Mouse (Mus musculus) kidney, adult 8-10 months (tissue): ENCODE measurements around the gene Mboat2.
A peak's percentile ranks its signal among the peaks of the same experiment; 100 is the strongest.

Source experiments
- DNase-seq, 2 experiments: peaks; one replicate each; pipeline ENCODE4 v3.0.0; 2022

The Mboat2 gene

DNA sequence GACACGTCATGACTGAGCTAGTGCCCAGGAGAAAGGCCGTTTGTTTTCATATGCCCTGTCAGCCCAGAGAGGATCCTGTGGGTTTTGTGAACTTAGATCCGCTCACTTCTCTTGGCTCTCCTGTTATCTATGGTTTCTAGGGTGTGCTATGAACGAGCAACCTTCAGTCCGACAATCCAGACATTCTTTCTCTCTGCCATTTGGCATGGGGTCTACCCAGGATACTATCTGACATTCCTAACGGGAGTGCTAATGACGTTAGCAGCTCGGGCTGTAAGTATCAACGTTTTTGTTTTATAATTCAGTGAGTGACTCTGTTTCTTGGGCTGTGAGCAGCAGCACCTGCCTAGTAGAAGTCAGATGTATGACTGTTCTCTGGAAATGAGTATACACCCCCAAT is 124.5 kb downstream of the Mboat2 start:
- DNase-seq, result no peak

DNA sequence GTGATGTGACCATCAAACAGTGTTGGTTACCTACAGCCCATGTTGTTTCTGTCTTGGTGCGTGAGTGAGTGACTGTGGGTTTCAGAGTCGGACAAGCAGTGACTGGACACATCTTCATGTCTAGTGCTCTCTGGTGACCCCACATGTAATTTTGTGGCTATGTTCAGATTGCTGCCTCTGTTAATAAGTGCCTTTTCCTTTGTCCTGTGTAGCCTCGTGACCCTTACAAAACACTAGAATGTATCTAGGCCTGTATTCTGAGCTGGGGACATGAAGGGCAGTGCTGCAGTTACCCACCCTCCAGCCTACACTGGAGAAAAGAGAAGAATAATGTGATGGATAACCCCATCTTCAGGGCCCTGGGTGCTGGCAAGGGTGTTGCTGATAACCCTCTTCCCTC is 127.8 kb downstream of the Mboat2 start:
- peak; percentile 25 to 30 for DNase-seq

DNA sequence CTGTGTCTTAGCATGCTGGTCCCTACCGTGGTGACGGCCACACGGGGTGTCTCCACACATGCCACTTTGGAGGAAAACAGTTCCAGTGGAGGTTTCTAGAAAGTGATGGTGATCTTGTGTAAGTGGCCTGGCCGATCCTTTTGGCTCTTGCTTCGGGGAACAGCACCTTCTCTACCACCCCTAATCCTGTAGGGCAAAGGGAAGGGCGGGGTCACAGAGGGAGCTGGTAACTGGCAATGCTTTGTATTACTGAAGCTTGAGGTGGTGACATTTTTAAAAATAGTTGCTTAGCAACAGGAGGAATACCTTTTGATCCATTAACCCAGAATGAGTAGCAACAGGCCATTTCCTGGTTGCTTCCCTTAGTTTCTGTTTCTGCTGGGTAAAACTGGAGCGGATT is 131.1 kb downstream of the Mboat2 start:
- DNase-seq, result peak in 1 of 2 experiments; percentile 26

DNA sequence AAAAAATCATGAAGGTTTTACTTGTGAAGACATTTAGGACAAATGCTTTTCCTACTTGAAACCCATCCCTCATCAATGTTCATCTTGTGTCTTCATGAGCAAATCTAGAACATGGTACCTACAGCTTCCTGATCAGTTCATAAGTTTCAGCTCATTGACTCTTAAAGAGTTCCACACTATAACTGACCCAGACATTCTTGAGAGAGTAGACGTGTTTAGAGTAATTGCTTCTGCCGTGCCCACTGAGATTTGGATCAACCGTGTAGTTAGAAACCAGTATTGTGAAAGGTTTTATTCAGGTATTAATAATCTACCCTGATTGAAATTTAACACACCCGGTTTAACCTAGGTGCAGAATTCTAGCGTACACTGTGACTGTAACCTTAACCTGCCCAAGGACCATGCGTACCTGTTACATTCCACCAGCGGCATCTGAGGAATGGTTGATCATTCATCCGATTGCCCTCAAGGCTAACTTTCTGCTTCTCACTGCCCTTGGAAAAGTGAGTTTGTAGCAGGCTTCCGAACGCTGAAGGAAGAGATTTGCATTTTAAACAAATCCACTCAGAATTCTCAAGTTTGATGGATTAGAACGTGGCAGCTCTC is 131.8 kb downstream of the Mboat2 start:
- DNase-seq, result peak; percentile 84 to 93

DNA sequence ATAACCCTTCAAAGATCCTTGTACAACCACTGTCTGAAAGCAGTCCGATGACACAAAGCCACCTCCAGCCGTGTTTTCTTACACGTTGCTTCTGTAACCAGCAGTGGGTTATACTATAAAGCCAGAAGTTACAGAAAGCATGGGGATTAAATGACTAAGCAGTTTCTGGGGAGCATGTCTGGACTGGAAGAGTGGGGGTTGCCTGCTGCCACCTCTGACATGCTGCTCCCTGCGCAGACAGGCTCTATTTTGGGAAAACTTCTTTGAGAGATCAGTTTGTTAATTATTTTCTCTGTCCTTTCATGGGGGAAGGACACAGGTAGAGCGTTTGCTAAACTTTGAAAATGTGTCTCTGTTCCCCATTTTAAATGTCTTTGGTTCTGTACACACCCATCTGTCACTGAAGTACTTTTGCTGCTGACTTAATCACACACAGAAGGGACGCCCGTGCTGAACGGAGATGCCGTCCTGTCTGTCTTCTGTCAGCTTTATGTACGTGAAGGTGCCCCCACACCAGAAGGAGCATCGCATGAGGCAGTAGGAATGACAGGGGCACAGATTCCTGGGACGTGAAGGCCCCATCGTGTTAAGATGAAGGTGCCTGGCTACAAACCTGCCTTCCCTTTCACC is 132.8 kb downstream of the Mboat2 start:
- peak; percentile 55 to 64 for DNase-seq

DNA sequence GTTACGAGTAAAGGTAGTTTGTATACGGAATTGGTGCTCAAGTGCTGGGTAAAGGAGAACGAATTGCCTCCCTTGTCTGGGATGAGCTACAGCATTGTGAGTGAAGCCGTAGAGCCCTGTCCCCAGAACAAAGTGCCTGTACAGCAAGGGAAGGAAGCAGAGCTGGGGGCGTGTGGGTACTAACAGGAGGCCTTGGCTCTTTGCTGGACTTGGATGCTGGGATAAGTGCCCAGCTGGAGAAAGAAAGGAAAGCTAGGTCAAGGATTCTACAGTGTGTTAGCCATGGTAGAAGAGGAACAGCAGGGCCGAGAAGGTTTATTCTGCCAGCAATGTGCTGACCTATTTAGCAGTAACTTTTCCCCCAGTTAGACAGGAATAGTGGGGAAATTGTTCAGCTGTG is 134.7 kb downstream of the Mboat2 start:
- no peak for DNase-seq

DNA sequence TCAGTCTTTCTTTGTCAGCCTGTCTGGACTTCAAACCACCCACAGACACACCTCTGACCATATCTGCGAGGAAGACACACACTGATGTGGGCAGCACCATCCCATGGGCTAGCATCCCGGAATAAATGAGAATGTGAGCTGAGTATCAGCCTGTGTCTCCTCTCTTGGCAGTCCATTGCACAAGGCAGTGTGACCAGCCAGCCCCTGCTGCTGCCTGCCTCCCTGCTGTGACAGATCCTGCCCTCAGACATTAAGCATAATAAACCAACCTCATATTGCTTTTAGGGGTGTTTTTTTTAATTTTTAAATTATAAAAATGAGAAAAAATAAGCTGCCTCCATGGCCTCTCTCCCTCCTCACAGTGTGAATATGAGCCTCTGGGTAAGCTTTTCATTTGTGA is 135.4 kb downstream of the Mboat2 start:
- no peak for DNase-seq

DNA sequence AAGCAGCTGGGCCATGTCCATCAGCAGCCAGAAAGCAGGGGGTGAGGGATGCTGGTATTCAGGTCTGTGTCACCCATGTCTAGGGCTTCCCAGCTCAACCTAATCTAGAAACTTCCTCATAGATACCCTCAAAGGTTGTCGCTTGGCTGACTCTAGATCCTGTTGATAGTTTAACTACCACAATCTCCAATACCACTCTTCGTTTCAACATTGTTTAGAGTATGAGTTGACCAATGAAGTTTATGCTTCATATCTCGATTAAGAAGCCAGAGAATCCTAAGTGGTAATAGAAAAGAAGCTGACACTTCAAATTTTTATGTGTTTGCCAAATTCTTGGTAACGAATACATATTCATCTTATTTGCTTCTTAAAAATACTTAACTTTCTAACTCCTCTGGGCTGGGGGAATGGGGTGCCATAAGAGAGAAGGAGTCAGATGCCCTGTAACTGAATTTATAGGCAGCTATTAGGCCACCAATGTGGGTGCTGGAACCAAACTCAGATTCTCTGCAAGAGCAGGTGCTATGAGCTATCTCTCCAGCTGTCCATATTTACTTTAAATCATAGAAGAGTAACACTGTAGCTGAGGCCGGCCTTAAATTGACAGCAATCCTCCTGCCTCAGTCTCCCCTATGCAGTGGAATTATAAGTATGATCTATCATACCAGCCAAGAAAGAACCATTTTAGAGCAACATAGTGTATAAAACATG is 141.0 kb downstream of the Mboat2 start:
- no peak for DNase-seq

DNA sequence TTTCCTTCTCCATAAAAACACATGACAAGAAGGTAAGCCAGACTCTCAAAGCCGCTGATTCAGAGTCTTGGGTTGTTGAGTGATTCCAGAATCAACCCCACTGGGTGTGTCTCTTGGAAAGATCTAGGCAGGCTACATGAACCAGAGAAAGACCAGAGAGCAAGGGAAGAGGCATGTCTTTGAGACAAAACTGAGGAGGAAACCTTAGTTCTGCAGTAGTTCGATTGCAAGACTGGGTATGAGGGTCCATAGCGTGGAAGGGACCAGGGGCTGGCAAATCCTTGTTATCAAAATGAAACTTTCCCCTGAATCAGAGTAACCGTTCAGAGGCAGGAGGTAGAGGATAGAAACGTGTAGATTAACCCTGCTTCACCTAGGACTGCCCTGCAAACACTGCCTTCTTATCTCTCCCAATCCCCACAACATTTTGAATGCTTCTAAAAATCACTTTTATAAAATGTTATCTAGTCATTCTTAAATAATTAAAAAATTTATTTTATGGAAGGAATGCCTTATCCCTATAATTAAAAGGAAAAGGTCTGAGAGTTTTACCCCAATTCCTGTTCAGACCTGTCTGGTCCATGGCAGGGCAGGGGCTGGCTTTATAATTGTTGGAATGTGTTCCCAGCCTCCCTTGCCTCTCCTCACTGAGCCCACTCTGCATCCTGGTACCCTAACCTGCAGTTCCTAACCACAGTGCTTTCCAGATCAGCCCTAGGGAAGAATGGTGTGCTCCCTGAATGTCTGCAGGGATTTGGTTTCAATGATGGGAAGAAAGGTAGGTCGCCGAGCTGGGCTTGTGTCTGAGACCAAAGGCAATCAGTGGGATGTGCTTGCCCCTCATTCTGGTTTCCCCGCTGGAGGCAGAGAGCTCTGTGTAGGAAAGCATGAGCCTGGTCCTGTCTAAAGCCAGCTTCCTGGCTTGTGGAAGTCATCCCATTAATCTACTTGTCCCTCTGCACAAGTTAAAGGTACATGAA is 142.0 kb downstream of the Mboat2 start:
- no peak for DNase-seq

DNA sequence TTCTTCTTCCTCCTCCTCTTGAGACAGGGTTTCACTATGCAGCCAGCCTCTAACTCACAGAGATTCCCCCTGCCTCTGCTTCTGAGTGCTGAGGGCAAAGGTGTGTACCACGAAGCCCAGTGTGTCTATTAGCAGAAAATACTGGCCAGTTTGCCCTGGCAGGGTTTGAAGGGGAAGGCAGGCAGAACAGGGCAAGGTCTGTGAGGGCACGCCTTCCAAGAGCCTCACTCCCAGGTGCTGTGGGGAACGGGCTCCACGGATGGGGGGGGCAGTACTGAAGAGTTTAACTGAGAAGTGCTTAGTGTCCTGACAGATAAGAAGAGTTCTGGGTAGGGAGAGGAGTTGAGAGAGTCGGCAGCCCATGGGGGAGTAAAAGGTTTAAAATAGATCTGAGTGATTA is 142.9 kb downstream of the Mboat2 start:
- peak; percentile 67 to 68 for DNase-seq

DNA sequence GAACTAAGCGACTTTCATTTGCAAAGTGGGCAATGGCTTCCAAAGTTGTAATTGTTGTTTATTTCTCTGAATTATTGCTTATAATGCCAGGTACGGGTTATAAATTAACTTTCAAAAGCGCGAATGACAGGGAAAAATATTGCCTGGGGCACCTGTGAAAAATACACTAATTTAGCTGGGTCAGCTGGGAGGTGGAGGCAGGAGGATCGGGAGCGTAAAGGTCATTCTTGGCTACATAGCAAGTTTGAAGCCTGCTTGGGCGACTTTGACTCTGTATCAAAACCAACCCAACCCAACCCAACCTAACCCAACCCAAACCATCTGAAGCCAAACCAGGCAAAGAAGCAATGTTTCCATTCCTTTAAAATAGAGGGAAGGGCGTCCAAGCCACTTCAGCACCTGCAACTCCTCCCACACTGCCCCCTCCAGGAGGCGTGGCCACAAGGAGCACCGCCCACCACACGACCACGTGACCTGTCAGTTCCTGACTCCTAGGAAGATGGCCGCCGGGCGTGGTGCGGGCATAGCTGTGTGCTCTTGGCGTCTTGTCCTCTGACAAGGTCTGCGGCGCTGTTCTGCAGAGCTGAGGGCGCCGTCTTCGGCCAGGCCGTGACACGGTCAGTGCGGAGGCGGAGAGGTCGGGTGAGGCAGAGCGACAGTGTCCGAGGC is 143.9 kb downstream of the Mboat2 start, which contains the start of gene Kidins220:
Gene Kidins220, plus strand, starts transcription at position 480 of the 669 bp plus-strand sequence.
- DNase-seq, result peak; percentile 95 to 97

DNA sequence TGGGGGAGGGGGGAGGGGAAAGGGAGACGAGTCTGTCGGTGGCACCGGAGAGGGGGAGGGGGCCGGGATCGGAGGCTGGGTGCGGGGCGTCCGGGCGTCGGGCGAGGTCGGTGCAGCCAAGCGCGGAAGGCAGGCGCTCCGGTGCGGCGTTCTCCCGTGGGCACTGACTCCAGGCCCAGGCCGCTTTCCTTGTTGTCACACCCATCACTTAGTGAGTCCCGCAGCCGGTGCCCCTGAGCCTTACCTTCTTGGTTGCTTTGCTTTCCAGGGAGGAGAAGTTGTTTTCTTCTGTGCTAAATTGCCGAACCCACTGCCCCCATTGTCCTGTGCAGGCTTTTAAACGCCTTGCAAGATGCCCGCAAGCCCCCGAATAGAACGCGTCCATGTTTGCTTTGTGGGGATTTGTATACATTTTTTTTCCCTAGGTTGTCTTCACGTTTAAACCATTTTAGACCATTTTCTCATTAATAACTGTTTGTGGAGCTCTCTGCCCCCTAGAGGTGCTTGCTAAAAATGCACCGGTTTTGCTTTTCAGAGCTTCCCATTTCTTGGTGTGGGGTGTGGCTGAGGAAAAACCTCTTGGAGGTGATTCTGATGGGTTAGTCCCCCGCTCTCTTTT is 144.5 kb downstream of the Mboat2 start:
- DNase-seq, result peak; percentile 70 to 81

DNA sequence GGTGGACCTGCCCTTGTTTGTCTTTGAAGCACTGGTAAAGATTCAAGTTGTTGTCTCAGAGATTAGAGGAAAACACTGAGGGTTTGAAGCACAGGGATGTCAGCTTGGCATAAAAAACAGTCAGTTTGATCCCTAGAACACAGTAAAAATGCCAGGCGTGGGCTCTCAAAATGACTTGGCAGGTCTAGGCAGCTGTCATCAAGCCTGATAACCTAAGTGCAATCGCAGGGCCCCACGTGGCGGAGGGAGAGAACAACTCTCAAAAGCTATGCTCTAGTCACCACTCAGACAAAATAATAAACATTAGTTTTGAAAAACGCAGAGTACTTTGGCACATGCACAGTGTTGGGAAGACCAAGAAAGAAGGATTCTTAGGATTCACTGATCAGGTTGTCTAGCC is 154.5 kb downstream of the Mboat2 start:
- no peak for DNase-seq

DNA sequence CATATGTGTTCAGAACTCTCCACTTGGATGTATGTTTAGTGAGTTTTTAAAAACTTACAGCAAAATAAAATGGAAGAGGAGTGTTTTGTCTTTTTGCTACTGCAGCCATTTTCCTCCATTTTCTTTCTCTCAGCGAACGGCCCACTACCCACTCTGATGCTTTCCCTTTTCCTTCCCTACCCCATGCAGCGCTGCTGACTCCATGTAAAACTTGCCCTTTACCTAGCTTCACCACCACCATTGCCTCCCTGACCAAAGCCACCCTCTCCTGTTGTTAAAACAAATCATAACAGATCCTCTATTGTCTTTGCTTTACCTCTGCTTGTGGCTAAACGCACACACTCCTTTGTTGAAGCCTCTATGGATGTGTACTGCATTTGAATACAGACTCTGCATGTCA is 164.7 kb downstream of the Mboat2 start:
- no peak for DNase-seq

DNA sequence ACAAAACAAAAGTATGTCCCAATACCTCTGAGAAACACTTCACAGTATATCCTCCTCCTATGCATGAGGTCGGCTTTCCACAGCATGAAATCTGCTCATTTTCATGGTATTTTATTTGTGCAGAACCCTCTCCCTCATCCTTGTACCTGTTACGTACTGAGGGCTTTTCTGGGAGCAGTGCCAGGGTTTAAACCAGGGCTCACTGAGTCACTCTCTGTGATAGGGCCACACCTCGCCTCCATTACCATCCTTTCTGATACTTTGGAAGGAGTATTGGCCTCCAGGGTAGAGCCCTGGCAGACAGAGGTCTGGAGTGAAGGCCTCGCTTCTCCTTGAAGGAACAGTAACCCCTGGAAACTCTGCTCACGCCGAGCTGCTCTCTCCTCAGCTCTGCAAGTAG is 174.7 kb downstream of the Mboat2 start:
- DNase-seq, result no peak

DNA sequence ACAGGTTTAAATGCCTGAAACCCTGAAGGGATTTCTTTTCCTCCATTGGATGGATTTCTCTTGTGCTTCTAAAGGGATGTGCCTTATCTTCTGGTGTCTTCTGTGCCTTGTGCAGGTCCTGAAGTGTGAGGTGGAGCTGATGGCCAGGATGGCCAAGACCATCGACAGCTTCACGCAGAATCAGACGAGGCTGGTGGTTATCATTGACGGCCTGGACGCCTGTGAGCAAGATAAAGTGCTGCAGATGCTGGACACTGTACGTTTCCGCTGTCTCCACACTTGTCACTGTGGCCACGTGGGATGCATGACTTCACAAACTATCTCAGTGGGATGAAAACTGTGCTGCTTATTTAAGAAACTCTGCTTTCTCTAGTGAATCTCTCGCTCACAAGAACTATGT is 179.3 kb downstream of the Mboat2 start:
- no peak for DNase-seq

DNA sequence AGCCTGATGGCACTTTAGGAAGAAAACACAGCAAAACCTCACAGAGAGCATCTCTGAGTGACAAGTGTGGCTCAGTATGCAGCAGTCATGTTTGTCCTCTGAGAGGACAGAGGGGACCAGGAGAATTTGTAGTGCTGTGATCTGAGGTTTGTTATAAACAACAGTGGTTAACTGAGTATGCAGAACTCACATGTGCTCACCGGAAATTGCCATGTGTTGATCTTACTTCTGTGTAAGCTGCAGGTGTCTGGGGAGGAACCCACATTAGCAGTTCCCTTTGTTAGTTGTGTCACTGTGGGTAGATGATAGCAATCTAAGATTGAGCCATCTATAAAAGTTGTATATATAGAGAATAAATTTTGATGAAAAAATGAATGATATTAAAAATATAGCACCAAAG is 179.7 kb downstream of the Mboat2 start:
- no peak for DNase-seq

DNA sequence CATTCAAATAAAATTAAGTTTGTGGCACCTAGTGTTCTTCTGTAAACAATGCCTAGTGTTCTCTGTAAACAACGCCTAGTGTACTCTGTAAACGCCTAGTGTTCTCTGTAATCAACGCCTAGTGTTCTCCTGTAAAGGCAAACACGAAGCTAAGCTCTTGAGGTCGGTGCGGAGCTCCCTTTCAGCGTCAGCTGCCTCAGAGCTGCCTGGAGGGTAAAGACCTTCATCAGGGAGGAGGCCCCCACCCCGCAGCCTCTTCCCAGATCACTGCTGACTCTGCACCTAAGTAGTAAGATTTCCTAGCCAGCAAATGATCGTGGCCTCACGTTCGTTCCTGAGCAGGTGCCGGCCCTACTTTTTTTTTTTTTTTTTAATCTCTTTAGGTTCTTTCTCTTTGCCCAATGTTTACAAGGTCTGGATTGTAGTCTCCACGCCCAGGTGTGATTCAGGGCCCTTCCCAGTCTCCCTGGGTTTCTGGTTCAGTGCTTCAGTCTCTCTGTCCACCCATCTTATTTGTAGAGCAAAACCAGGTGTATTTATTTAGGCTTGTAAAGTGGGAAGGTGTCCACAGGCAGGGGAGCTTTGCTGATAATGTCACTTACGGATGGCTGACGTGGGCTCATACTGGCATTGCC is 181.2 kb downstream of the Mboat2 start:
- DNase-seq, result no peak

DNA sequence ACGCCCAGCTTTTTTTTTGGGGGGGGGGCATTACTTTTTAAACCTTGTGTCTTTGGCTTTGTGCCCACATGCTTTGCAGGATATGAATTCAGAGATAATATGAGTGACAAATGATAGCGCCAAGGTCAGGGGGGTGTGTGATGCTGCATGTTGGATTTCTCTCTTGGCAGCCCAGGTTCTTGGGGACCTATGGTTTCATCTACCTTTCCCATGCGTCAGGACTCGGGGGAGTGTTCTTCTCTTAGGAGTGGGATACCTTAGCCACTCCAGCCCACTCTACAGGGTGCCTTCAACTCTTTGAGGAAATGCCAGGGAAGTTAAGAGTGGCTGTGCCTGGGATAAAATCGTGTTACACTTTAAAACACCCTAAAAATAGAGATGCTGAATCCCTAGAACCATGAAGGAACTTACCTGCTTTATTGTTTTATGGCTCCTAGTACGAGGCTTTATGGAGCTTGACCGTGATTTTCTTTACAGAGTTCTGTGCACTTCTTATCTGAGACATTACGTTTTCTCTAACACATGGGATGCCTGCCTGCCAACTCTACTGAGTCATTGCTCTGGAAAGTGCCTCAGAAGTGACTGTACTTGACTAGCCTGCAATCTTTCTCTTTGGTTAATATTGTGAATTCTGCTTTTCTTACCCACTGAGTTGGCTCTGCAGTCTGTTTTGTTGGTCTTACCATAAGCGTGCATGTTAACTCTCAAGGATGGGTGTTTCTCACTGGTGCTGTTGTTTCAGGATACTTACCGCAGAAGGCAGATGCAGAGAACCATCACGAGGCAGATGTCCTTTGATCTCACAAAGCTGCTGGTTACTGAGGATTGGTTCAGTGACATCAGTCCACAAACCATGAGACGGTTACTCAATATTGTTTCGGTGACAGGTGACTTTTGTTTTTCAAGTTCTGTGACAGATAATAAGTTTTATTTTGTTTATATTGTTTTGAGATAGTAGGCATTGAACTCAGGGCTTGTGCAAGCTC is 182.2 kb downstream of the Mboat2 start:
- DNase-seq, result no peak
